21 mouse cellular contexts compared by ENCODE assay signal in the genomic region with DNA sequence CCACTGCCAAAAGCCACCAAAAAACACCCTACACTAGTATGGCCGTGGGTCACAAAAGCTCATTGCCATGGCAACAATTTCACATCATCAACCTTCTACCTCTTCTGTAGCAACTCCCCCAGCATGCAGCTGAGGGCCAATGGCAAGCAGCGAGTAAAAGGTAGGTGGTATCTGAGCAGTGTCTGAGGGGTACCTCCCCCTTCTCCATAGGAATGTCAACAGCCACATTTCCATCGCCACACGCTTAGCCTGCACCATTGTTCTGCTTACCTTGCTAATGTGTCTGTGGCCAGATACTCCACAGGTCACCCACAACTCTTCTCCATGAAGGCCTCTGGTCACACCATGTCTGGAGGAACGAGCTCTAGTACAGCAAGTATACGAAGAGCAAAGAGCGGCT.
"Had no signal": no experiment of that assay in that cellular context is flagged by ENCODE, and none has a peak within 500 bp of the region (broad histone marks: within the 10 kb centered on the region; RNA-seq: fewer than 3 reads in every experiment).

No protein-coding gene starts in this region.

- H3K9me3 ChIP-seq: limb, embryonic 12.5 days; limb, embryonic 15.5 days; midbrain, embryonic 12.5 days; midbrain, embryonic 15.5 days; neural tube, embryonic 12.5 days; neural tube, embryonic 15.5 days had no signal

- H3K4me1 ChIP-seq: limb, embryonic 12.5 days; limb, embryonic 15.5 days; midbrain, embryonic 12.5 days; neural tube, embryonic 12.5 days had no signal

- H3K4me2 ChIP-seq: limb, embryonic 12.5 days; limb, embryonic 15.5 days; liver, embryonic 11.5 days; lung, embryonic 14.5 days; midbrain, embryonic 12.5 days; midbrain, embryonic 15.5 days; neural tube, embryonic 12.5 days; neural tube, embryonic 15.5 days had no signal

- H3K27ac ChIP-seq: kidney, postnatal 0 days; limb, embryonic 12.5 days; limb, embryonic 15.5 days; liver, embryonic 14.5 days; macrophage; midbrain, embryonic 12.5 days; midbrain, embryonic 15.5 days; neural tube, embryonic 12.5 days; neural tube, embryonic 15.5 days had no signal

- H3K36me3 ChIP-seq: limb, embryonic 12.5 days; limb, embryonic 15.5 days; midbrain, embryonic 12.5 days; midbrain, embryonic 15.5 days; neural tube, embryonic 12.5 days; neural tube, embryonic 15.5 days had no signal

- H3K4me3 ChIP-seq: limb, embryonic 12.5 days; limb, embryonic 15.5 days; midbrain, embryonic 12.5 days; midbrain, embryonic 15.5 days; neural tube, embryonic 12.5 days; neural tube, embryonic 15.5 days had no signal

- DNase-seq: kidney, postnatal 25 days; left cerebral cortex, postnatal 4 days; liver, postnatal 0 days; lung, embryonic 14.5 days; retina, postnatal 1 day; right cerebral cortex, postnatal 25 days; spleen, adult 18-20 months; thymus, adult 18-20 months; thymus, postnatal 14 days; thymus, postnatal 4 days had no signal

- H3K9ac ChIP-seq: limb, embryonic 12.5 days; limb, embryonic 15.5 days; liver, embryonic 14.5 days; liver, postnatal 0 days; lung, embryonic 14.5 days; midbrain, embryonic 12.5 days; midbrain, embryonic 15.5 days; neural tube, embryonic 12.5 days; neural tube, embryonic 15.5 days had no signal

- ATAC-seq: liver, postnatal 0 days; lung, postnatal 0 days had no signal

- H3K27me3 ChIP-seq: limb, embryonic 12.5 days; limb, embryonic 15.5 days; midbrain, embryonic 12.5 days; midbrain, embryonic 15.5 days; neural tube, embryonic 12.5 days; neural tube, embryonic 15.5 days had no signal
